Mouse (Mus musculus): ENCODE measurements at regions not wholly inside any gene's neighbourhood (a gene's known extent, or its start where the extent isn't known, plus 50 kb on each side); places are given as distances from the start of the nearest gene placed in this dataset.

- no peak for DNase-seq (ENCODE audit: extremely low read depth)
- Histone ChIP-seq H3K36me3 (replicated peaks in 1 of 2; ENCODE audit: control insufficient read depth in 1 of 2, insufficient read depth in 1 of 2, low read length in 1 of 2) (no peaks in the 10 kb centered on the region), H3K4me3 (replicated peaks in 1 of 3; ENCODE audit: low read depth in 2 of 3, low read length in 2 of 3, poor library complexity in 1 of 3) (no peak overlapping the region), H3K4me1 (ENCODE audit: control insufficient read depth in 1 of 2, insufficient read depth in 2 of 2) (no peaks in the 10 kb centered on the region), H3K9ac (ENCODE audit: insufficient read depth, low read depth) (no peak overlapping the region), H3K9me3 (replicated peaks; ENCODE audit: low read length) (peaks cover 63% of the 10 kb centered on the region), H3K27me3 (replicated peaks) (no peaks in the 10 kb centered on the region), H3K27ac (ENCODE audit: insufficient read depth, low read depth) (no peak overlapping the region), H3K4me2 (ENCODE audit: insufficient read depth, low read depth, poor library complexity, severe bottlenecking) (no peak overlapping the region), H3K79me2 (replicated peaks; ENCODE audit: control insufficient read depth, extremely low read depth, insufficient read depth, poor library complexity, severe bottlenecking) (no peaks in the 10 kb centered on the region)
- in situ Hi-C loops (cut with MboI; ENCODE audit: low pct_ligation_motif_present, low pct_unique_long_range_greater_than_20kb, low sequenced_read_pairs) (no loop called here), dilution Hi-C loops (cut with MboI; ENCODE audit: extremely low pct_ligation_motif_present, extremely low pct_unique_long_range_greater_than_20kb, low sequenced_read_pairs) (no loop called here)
- TF ChIP-seq NRF1 (IDR thresholded peaks at IDR 0.05; ENCODE audit: low read depth, low read length) (no peak), ZMIZ1 (IDR thresholded peaks at IDR 0.05; ENCODE audit: low read depth, low read length) (no peak), MEF2A (IDR thresholded peaks at IDR 0.05; ENCODE audit: borderline replicate concordance, low read depth, low read length) (no peak)
Measured at GRCm38 (mm10) chr7:71043128-71043527, 308.2 kb downstream of the Gm10295 start.

GRCm38 (mm10) chr7:71041388-71041787, 309.9 kb downstream of the Gm10295 start:
- Histone ChIP-seq H3K9ac (ENCODE audit: insufficient read depth, low read depth) (no peak overlapping the region), H3K36me3 (replicated peaks in 1 of 2; ENCODE audit: control insufficient read depth in 1 of 2, insufficient read depth in 1 of 2, low read length in 1 of 2) (no peaks in the 10 kb centered on the region), H3K9me3 (replicated peaks; ENCODE audit: low read length) (peaks cover 71% of the 10 kb centered on the region), H3K79me2 (replicated peaks; ENCODE audit: control insufficient read depth, extremely low read depth, insufficient read depth, poor library complexity, severe bottlenecking) (no peaks in the 10 kb centered on the region), H3K4me2 (ENCODE audit: insufficient read depth, low read depth, poor library complexity, severe bottlenecking) (no peak overlapping the region), H3K27ac (ENCODE audit: insufficient read depth, low read depth) (no peak overlapping the region), H3K4me3 (replicated peaks in 1 of 3; ENCODE audit: low read depth in 2 of 3, low read length in 2 of 3, poor library complexity in 1 of 3) (no peak overlapping the region), H3K27me3 (replicated peaks) (no peaks in the 10 kb centered on the region), H3K4me1 (ENCODE audit: control insufficient read depth in 1 of 2, insufficient read depth in 2 of 2) (no peaks in the 10 kb centered on the region)
- in situ Hi-C loops (cut with MboI; ENCODE audit: low pct_ligation_motif_present, low pct_unique_long_range_greater_than_20kb, low sequenced_read_pairs) (no loop called here), dilution Hi-C loops (cut with MboI; ENCODE audit: extremely low pct_ligation_motif_present, extremely low pct_unique_long_range_greater_than_20kb, low sequenced_read_pairs) (no loop called here)
- TF ChIP-seq CHD2 (IDR thresholded peaks at IDR 0.05; ENCODE audit: low read length) (no peak), ZKSCAN1 (IDR thresholded peaks at IDR 0.05; ENCODE audit: borderline replicate concordance, low read depth, low read length) (no peak), RCOR1 (conservative IDR thresholded peaks at IDR 0.05; ENCODE audit: low read depth, low read length) (no peak), PAX5 (IDR thresholded peaks at IDR 0.05; ENCODE audit: low read length) (no peak), RAD21 (IDR thresholded peaks at IDR 0.05; ENCODE audit: low read depth, low read length) (no peak), CTCF (conservative IDR thresholded peaks at IDR 0.05 in 1 of 2, IDR thresholded peaks at IDR 0.05 in 1 of 2; ENCODE audit: low read depth in 2 of 2, low read length in 2 of 2) (no peak), EP300 (IDR thresholded peaks at IDR 0.05; ENCODE audit: low read length) (no peak), KAT2A (IDR thresholded peaks at IDR 0.05; ENCODE audit: insufficient replicate concordance, low read length) (no peak), UBTF (IDR thresholded peaks at IDR 0.05; ENCODE audit: low read depth, low read length) (no peak), MEF2A (IDR thresholded peaks at IDR 0.05; ENCODE audit: borderline replicate concordance, low read depth, low read length) (no peak), MAZ (IDR thresholded peaks at IDR 0.05; ENCODE audit: low read depth, low read length) (no peak), GABPA (IDR thresholded peaks at IDR 0.05; ENCODE audit: insufficient replicate concordance, low read depth, low read length) (no peak), NRF1 (IDR thresholded peaks at IDR 0.05; ENCODE audit: low read depth, low read length) (no peak), MAX (IDR thresholded peaks at IDR 0.05; ENCODE audit: low read length) (no peak)
- DNase-seq (ENCODE audit: extremely low read depth), result no peak

Data from CH12.LX (cell line).